Mouse (Mus musculus) ES-E14 (cell line): ENCODE measurements around the gene Anapc15-ps. TPM values are rescaled to one million over a fixed set of nuclear protein-coding genes. Genes with fewer than 3 reads are reported as not detected.

Source experiments
- DNase-seq: peaks from one replicate; pipeline ENCODE4 v3.0.0-alpha.2; 2013; ENCODE audit warnings: low read depth, low spot score
- H3K27ac ChIP-seq: 2 replicates; pipeline ENCODE4 v1.5.1; 2012; ENCODE audit warnings: low read depth, mild to moderate bottlenecking, low read length, moderate library complexity, mixed read lengths; ENCODE audit not compliant: poor library complexity, insufficient read depth, severe bottlenecking
- H3K36me3 ChIP-seq: 2 replicates; pipeline ENCODE4 v1.6.1; 2012; ENCODE audit warnings: mild to moderate bottlenecking, low read length, moderate library complexity, mixed read lengths; ENCODE audit not compliant: control insufficient read depth, poor library complexity, insufficient read depth, severe bottlenecking
- H3K4me1 ChIP-seq, 2 experiments: fragments of 150-350 bp in 1 of 2; sonication (generic) in 1 of 2; 2 replicates each; pipeline ENCODE4 v1.6.1; 2012; ENCODE audit warnings: low read length in 2 of 2, mild to moderate bottlenecking in 1 of 2, mixed read lengths in 1 of 2; ENCODE audit not compliant: control insufficient read depth in 2 of 2, insufficient read depth in 2 of 2, poor library complexity in 1 of 2
- H3K4me3 ChIP-seq, 2 experiments: fragments of 150-350 bp in 1 of 2; sonication (generic) in 1 of 2; 2 replicates each; pipeline ENCODE4 v1.5.1; 2012; ENCODE audit warnings: low read length in 2 of 2, low read depth in 1 of 2, mild to moderate bottlenecking in 1 of 2, mixed read lengths in 1 of 2; ENCODE audit not compliant: insufficient read depth in 1 of 2, poor library complexity in 1 of 2, severe bottlenecking in 1 of 2
- H3K9ac ChIP-seq: 2 replicates; pipeline ENCODE4 v1.6.1; 2012; ENCODE audit warnings: low read depth, mild to moderate bottlenecking, low read length, mixed read lengths; ENCODE audit not compliant: poor library complexity, insufficient read depth, severe bottlenecking
- H3K9me3 ChIP-seq: fragments of 150-350 bp; sonication (generic); 2 replicates; pipeline ENCODE4 v1.6.1; 2012; ENCODE audit warnings: low read depth, mild to moderate bottlenecking, low read length; ENCODE audit not compliant: control insufficient read depth, insufficient read depth
- CHD2 ChIP-seq: IDR thresholded peaks from 2 replicates; pipeline ENCODE4 v1.6.1; 2014; ENCODE audit warnings: mild to moderate bottlenecking, low read depth, low read length, inconsistent platforms
- HCFC1 ChIP-seq: IDR thresholded peaks from 2 replicates; pipeline ENCODE4 v1.6.1; 2012; ENCODE audit warnings: low read length, inconsistent platforms, borderline replicate concordance; ENCODE audit not compliant: insufficient read depth
- MAFK ChIP-seq: IDR thresholded peaks from 2 replicates; pipeline ENCODE4 v1.6.1; 2014; ENCODE audit warnings: mild to moderate bottlenecking, low read depth, low read length, inconsistent platforms; ENCODE audit not compliant: insufficient read depth
- ZC3H11A ChIP-seq: IDR thresholded peaks from 2 replicates; pipeline ENCODE4 v1.6.1; 2012; ENCODE audit warnings: low read depth, mild to moderate bottlenecking, inconsistent platforms, low read length, borderline replicate concordance
- ZNF384 ChIP-seq: IDR thresholded peaks from 2 replicates; pipeline ENCODE4 v1.6.1; 2012; ENCODE audit warnings: low read depth, low read length, inconsistent platforms
- in situ Hi-C, 2 experiments: fragments of 600-800 bp; cut with MboI; formaldehyde crosslinking; loops; one replicate each; pipeline ENCODE4 v1.15.1; 2025; ENCODE audit warnings: low sequenced_read_pairs in 2 of 2, inconsistent platforms in 1 of 2; ENCODE audit not compliant: unreplicated experiment in 2 of 2
- total RNA-seq: library from RNA; depleted of rRNA; stranded (reverse); fragments of 300-350 nt; gene quantifications from 2 replicates; pipeline ENCODE4 v1.2.3, GENCODE M21; 2012

Gene Anapc15-ps
- total RNA-seq, 1 experiment, result not detected

DNA sequence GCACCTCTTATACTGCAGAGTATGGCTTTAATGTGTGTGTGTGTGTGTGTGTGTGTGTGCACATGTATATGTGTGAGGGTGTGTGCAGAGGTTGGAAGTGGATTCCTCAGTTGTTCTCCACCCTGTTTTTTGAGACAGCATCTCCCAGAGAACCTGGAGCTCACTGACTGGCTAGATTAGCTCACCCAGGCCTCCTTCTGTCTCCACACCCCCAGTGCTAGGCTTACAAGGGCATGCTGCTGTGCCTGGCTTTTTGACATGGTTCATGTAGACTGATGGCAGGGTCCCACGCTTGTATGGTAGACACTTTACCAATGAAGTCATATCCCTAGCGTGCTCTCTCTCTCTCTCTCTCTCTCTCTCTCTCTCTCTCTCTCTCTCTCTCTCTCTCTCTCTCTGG lies 3.1 kb upstream of the Anapc15-ps start:
- TF ChIP-seq ZC3H11A (no peak), ZNF384 (no peak), MAFK (no peak), CHD2 (no peak), HCFC1 (no peak)
- Histone ChIP-seq H3K9me3 (no peaks in the 10 kb centered on the region), H3K27ac (no peak overlapping the region), H3K9ac (no peak overlapping the region), H3K4me1 (peaks cover under 1 to 6% of the 10 kb centered on the region in 2 experiments; a peak in 3 of 4 replicates), H3K4me3 (no peak overlapping the region), H3K36me3 (no peaks in the 10 kb centered on the region)
- in situ Hi-C loops, result no loop called here
- no peak for DNase-seq

DNA sequence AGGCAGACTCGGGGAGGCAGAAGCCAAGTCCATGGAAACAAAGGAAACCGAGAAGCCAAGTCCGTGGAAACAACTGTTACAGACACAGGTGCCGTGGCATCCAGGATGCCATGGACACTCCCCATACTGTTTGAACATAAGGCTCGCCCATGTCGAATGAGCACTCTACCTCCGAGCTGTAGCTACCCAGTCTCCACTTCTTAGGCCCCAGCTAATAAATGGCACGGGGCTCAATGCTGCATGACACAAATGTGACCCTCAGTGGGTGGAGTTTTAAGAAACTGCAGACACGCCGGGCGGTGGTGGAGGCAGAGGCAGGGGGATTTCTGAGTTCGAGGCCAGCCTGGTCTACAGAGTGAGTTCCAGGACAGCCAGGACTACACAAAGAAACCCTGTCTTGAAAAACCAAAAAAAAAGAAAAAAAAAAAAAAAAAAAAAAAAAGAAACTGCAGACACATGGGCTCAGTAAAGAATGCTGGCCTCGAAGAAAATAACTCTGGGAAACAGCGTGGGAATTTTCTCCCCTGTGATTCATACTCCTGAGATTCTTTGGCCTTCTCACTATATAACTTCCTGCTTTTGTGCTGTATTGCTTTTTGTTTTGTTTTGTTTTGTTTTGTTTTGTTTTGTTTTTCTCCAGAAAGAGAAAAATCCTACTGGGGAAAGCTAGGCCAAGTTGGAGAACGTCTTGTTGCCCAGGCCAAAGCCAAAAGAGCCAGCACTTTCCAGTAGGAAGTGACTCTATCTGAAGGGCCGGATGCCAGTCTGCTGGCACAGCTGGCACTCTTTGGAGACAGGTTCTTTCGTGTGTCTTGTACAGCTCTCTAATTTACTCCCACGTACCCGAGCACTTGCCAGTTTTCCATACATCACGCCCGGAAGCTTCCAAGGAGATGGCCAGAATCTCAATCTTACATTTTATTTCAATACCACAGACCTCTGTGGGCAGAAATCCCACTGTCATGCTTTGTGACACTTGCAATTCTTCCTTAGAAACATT lies 2.2 kb downstream of the Anapc15-ps start:
- Histone ChIP-seq H3K36me3 (no peaks in the 10 kb centered on the region), H3K27ac (no peak overlapping the region), H3K9me3 (no peaks in the 10 kb centered on the region), H3K4me1 (no peaks in the 10 kb centered on the region), H3K4me3 (no peak overlapping the region), H3K9ac (no peak overlapping the region)
- in situ Hi-C loops, result no loop called here
- DNase-seq, result no peak
- no peak for TF ChIP-seq CHD2
- TF ChIP-seq ZC3H11A, result no peak
- TF ChIP-seq MAFK, result no peak
- no peak for TF ChIP-seq ZNF384
- no peak for TF ChIP-seq HCFC1

- Histone ChIP-seq H3K4me3 (no peak overlapping the region), H3K9ac (no peak overlapping the region), H3K4me1 (no peaks in the 10 kb centered on the region), H3K27ac (no peak overlapping the region), H3K36me3 (no peaks in the 10 kb centered on the region), H3K9me3 (no peaks in the 10 kb centered on the region)
- no peak for TF ChIP-seq CHD2
- TF ChIP-seq HCFC1, result no peak
- TF ChIP-seq MAFK, result no peak
- no peak for TF ChIP-seq ZC3H11A
- no peak for TF ChIP-seq ZNF384
- in situ Hi-C loops, result no loop called here
- no peak for DNase-seq
Measured at GRCm38 (mm10) chr10:95669872-95670271, 3.4 kb downstream of the Anapc15-ps start.

GRCm38 (mm10) chr10:95669034-95669433 lies 4.2 kb downstream of the Anapc15-ps start:
- no peak overlapping the region for H3K9ac ChIP-seq
- no peak for DNase-seq
- TF ChIP-seq MAFK, result no peak
- no peak for TF ChIP-seq HCFC1
- TF ChIP-seq ZNF384, result no peak
- no peak for TF ChIP-seq CHD2
- no peak for TF ChIP-seq ZC3H11A
- H3K27ac ChIP-seq, result no peak overlapping the region
- no peaks in the 10 kb centered on the region for H3K4me1 ChIP-seq
- H3K36me3 ChIP-seq, result no peaks in the 10 kb centered on the region
- in situ Hi-C loops, result no loop called here
- no peaks in the 10 kb centered on the region for H3K9me3 ChIP-seq
- H3K4me3 ChIP-seq, result no peak overlapping the region
